Mouse (Mus musculus): ENCODE measurements around the gene Guk1. TPM values are rescaled to one million over a fixed set of nuclear protein-coding genes. Genes with fewer than 3 reads are reported as not detected.

Guk1 gene
- polyA plus RNA-seq, 1 experiment from 2014 or later: 140 TPM

DNA sequence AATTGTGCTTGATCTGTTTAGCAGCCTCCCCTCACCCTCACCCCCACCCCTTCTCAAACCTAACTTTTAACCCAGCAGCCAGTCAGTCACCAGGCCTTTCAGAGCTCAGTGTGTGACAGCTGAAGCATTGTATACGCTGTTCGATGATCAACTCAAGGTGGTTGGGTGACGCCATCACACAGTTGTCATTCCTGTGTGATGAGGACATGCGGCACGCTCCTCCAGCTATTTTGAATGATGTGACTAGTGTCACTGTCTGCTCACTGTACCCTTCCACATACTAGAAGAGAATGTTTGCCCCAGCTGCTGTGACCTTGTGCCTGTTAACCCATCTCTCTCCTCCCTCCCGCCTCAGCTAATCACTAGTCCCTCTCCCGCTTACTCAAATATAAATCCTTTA is 37.8 kb downstream of the Guk1 start:
- no peak overlapping the region for H3K27ac ChIP-seq (ENCODE audit: low read depth)
- no peak for ATAC-seq (ENCODE audit: insufficient read depth)
- 45% methylated on average over 7 of the region's 7 CpGs for WGBS

DNA sequence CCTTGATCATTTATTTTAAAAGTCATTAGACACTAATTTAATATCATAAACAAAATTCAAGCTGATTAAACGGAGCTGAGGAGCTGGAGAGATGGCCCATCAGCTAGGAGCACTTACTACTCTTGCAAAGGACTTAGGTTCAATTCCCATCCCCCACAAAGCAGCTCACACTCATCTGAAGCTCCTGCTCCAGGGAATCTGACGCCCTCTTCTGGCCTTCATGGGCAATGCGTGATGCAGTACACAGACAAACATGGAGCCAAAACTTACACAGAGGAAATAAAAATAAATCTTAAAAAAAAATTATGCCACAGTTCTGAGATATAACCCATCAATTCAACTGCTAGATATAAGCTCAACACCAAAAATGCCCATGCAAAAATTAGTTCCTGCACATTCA is 40.3 kb downstream of the Guk1 start:
- Histone ChIP-seq H3K27ac (ENCODE audit: low read depth) (no peak overlapping the region), H3K27me3 (ENCODE audit: insufficient read depth, low read length) (no peaks in the 10 kb centered on the region), H3K9ac (no peak overlapping the region), H3K4me1 (ENCODE audit: insufficient read depth) (no peaks in the 10 kb centered on the region), H3K9me3 (ENCODE audit: low read depth, low read length) (no peaks in the 10 kb centered on the region), H3K4me2 (no peak overlapping the region), H3K4me3 (ENCODE audit: low read depth, low read length) (no peak overlapping the region), H3K36me3 (ENCODE audit: insufficient read depth) (0 out of 2 replicates have a peak, but pooled peaks cover 7% of the 10 kb centered on the region)
- peak; percentile 35; the same call in 1 of the 2 replicates for TF ChIP-seq CTCF (IDR thresholded peaks at IDR 0.05; ENCODE audit: low read depth)
- WGBS: 28% methylated on average over 3 of the region's 3 CpGs
- no peak for ATAC-seq (ENCODE audit: insufficient read depth)
- DNase-seq: no peak

More for the DNA sequence above, 37.8 kb downstream of the Guk1 start:
- Histone ChIP-seq H3K9me3 (ENCODE audit: low read depth, low read length) (no peaks in the 10 kb centered on the region), H3K4me2 (no peak overlapping the region), H3K4me1 (ENCODE audit: insufficient read depth) (no peaks in the 10 kb centered on the region), H3K9ac (no peak overlapping the region), H3K27me3 (ENCODE audit: insufficient read depth, low read length) (no peaks in the 10 kb centered on the region), H3K36me3 (ENCODE audit: insufficient read depth) (peaks cover 7% of the 10 kb centered on the region; the same call in 1 of the 2 replicates), H3K4me3 (ENCODE audit: low read depth, low read length) (no peak overlapping the region)
- no peak for TF ChIP-seq CTCF (IDR thresholded peaks at IDR 0.05; ENCODE audit: low read depth)
- DNase-seq: no peak

DNA sequence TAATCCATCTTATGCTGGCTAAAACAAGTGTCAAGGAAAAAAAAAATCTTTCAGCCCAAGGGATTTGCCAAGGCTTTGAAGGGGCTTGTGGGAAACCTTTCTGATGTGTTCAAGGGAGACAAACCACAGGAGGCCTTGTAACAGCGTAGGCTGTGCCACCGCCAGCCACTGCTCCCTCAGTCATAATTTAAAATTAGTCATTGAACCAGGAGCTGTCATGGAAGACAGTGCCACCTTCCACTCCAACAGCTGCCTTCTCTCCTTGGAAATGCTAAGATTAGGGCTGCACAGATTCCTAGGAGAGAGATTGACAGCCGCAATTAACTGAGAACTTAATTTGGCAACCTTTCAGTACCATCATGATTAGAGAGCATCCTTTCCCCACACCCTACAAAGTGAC is 42.7 kb downstream of the Guk1 start:
- Histone ChIP-seq H3K27me3 (ENCODE audit: insufficient read depth, low read length) (no peaks in the 10 kb centered on the region), H3K9me3 (ENCODE audit: low read depth, low read length) (no peaks in the 10 kb centered on the region), H3K9ac (no peak overlapping the region), H3K27ac (ENCODE audit: low read depth) (no peak overlapping the region), H3K4me3 (ENCODE audit: low read depth, low read length) (no peak overlapping the region), H3K36me3 (ENCODE audit: insufficient read depth) (no peaks in the 10 kb centered on the region), H3K4me1 (ENCODE audit: insufficient read depth) (no peaks in the 10 kb centered on the region), H3K4me2 (no peak overlapping the region)
- 43% methylated on average over 3 of the region's 3 CpGs for WGBS
- DNase-seq: peak; percentile 48
- no peak for ATAC-seq (ENCODE audit: insufficient read depth)
- no peak for TF ChIP-seq CTCF (IDR thresholded peaks at IDR 0.05; ENCODE audit: low read depth)

- no peaks in the 10 kb centered on the region for H3K36me3 ChIP-seq (ENCODE audit: insufficient read depth)
- no peak overlapping the region for H3K27ac ChIP-seq (ENCODE audit: low read depth)
- H3K4me1 ChIP-seq (ENCODE audit: insufficient read depth): no peaks in the 10 kb centered on the region
- H3K27me3 ChIP-seq (ENCODE audit: insufficient read depth, low read length): no peaks in the 10 kb centered on the region
- no peaks in the 10 kb centered on the region for H3K9me3 ChIP-seq (ENCODE audit: low read depth, low read length)
- H3K4me2 ChIP-seq: no peak overlapping the region
- ATAC-seq (ENCODE audit: insufficient read depth) (no peak), DNase-seq (no peak)
- WGBS: 63% methylated on average over 5 of the region's 5 CpGs
- H3K4me3 ChIP-seq (ENCODE audit: low read depth, low read length): no peak overlapping the region
- no peak overlapping the region for H3K9ac ChIP-seq
- TF ChIP-seq CTCF (IDR thresholded peaks at IDR 0.05; ENCODE audit: low read depth): no peak
Measured at GRCm38 (mm10) chr11:59142962-59143361, 49.0 kb downstream of the Guk1 start.

DNA sequence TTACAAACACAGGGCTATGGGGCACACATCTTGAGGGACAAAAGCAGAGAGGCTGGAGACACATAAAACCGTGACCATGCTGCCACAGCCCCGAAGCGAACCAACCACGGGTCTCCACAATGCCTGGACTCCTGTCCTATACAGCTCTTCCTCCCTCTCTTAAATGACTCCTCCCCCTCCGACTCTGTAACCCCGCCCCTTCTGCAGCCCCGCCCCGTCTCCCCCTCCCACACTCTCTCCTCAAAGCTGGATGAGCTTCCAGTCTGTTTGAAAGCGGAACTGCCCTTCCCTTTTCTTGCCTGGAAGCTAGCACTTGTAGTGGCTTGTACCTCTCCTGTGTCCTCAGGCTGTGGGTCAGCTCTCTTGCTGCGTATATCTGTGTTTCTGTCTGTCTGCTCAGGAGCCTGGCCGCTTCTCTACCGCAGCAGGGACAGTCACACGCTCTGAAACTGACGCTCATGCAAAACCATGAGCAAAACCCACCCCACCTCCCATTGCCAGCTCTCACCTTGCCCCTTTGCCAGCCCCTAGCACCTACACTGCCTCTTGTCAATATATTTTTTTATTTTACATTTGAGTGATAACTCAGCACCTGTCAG is 50.1 kb downstream of the Guk1 start:
- ATAC-seq (ENCODE audit: insufficient read depth): peak; percentile 63; the same call in 1 of the 2 replicates
- peak overlapping the region; percentile 45; the same call in 1 of the 2 replicates for H3K4me2 ChIP-seq
- H3K27me3 ChIP-seq (ENCODE audit: insufficient read depth, low read length): peaks cover 9% of the 10 kb centered on the region
- peak; percentile 37 for DNase-seq
- H3K4me1 ChIP-seq (ENCODE audit: insufficient read depth): no peaks in the 10 kb centered on the region
- no peaks in the 10 kb centered on the region for H3K9me3 ChIP-seq (ENCODE audit: low read depth, low read length)
- no peaks in the 10 kb centered on the region for H3K36me3 ChIP-seq (ENCODE audit: insufficient read depth)
- WGBS: 8% methylated on average over 14 of the region's 14 CpGs
- TF ChIP-seq CTCF (IDR thresholded peaks at IDR 0.05; ENCODE audit: low read depth): no peak
- no peak overlapping the region for H3K27ac ChIP-seq (ENCODE audit: low read depth)
- H3K4me3 ChIP-seq (ENCODE audit: low read depth, low read length): peak overlapping the region; percentile 12; the same call in 1 of the 2 replicates
- no peak overlapping the region for H3K9ac ChIP-seq

- no peaks in the 10 kb centered on the region for H3K9me3 ChIP-seq (ENCODE audit: low read depth, low read length)
- H3K9ac ChIP-seq: no peak overlapping the region
- no peak overlapping the region for H3K4me2 ChIP-seq
- H3K27ac ChIP-seq (ENCODE audit: low read depth): no peak overlapping the region
- H3K36me3 ChIP-seq (ENCODE audit: insufficient read depth): no peaks in the 10 kb centered on the region
- H3K4me1 ChIP-seq (ENCODE audit: insufficient read depth): no peaks in the 10 kb centered on the region
- peaks cover 40% of the 10 kb centered on the region for H3K27me3 ChIP-seq (ENCODE audit: insufficient read depth, low read length)
- no peak for TF ChIP-seq CTCF (IDR thresholded peaks at IDR 0.05; ENCODE audit: low read depth)
- no peak for DNase-seq
- ATAC-seq (ENCODE audit: insufficient read depth): no peak
- no peak overlapping the region for H3K4me3 ChIP-seq (ENCODE audit: low read depth, low read length)
- WGBS: 46% methylated on average over 19 of the region's 19 CpGs
Measured at GRCm38 (mm10) chr11:59138537-59139486, 53.2 kb downstream of the Guk1 start.

Data from lung, embryonic 14.5 days (tissue).